In genomic region chr11:90423896-90424295, GRCm38 (mm10) we compare ENCODE assay signal across 18 mouse cellular contexts. TPM values are rescaled to one million over a fixed set of nuclear protein-coding genes. Genes with fewer than 3 reads are reported as not detected.
DNase-seq lines count a peak whose midpoint lies in the region; ATAC-seq and TF ChIP-seq lines count a peak whose summit lies in the region.
"Had no signal": no experiment of that assay in that cellular context is flagged by ENCODE, and none has a peak within 500 bp of the region (broad histone marks: within the 10 kb centered on the region; RNA-seq: fewer than 3 reads in every experiment).

No protein-coding gene starts in this region.

- H3K27me3 ChIP-seq in forebrain, embryonic 10.5 days (ENCODE audit: poor library complexity, severe bottlenecking), result peaks cover 21% of the 10 kb centered on the region
- no peaks in the 10 kb centered on the region for H3K27me3 ChIP-seq in forebrain, postnatal 0 days (ENCODE audit: insufficient read depth, low read length)
- H3K27me3 ChIP-seq in embryonic facial prominence, embryonic 12.5 days, result 0 out of 2 replicates have a peak, but pooled peaks cover 4% of the 10 kb centered on the region
- peaks cover 17% of the 10 kb centered on the region for H3K27me3 ChIP-seq in limb, embryonic 10.5 days (ENCODE audit: low read depth, poor library complexity, severe bottlenecking)
- 0 out of 2 replicates have a peak, but pooled peaks cover 6% of the 10 kb centered on the region for H3K27me3 ChIP-seq in kidney, embryonic 16.5 days (ENCODE audit: insufficient read depth, low read length)

- no peak for TF ChIP-seq CTCF in forebrain, postnatal 0 days (IDR thresholded peaks at IDR 0.05; ENCODE audit: low read depth)

- H3K27ac ChIP-seq in forebrain, embryonic 10.5 days, result peak overlapping the region; percentile 35; the same call in 1 of the 2 replicates
- no peak overlapping the region for H3K27ac ChIP-seq in forebrain, postnatal 0 days (ENCODE audit: low read depth, low read length)
- peak overlapping the region; percentile 85 for H3K27ac ChIP-seq in embryonic facial prominence, embryonic 12.5 days
- peak overlapping the region; percentile 14; the same call in 1 of the 2 replicates for H3K27ac ChIP-seq in limb, embryonic 10.5 days
- no peak overlapping the region for H3K27ac ChIP-seq in kidney, embryonic 16.5 days (ENCODE audit: low read length)
- H3K27ac ChIP-seq: forebrain, embryonic 15.5 days; hindbrain, embryonic 15.5 days had no signal

- no peak for ATAC-seq in forebrain, postnatal 0 days
- peak; percentile 32; the same call in 1 of the 2 replicates for ATAC-seq in embryonic facial prominence, embryonic 12.5 days (ENCODE audit: insufficient number of reproducible peaks, insufficient read depth, low FRiP score, low TSS enrichment)
- no peak for ATAC-seq in granulocyte monocyte progenitor cell, adult 5-6 weeks (replicated peaks; ENCODE audit: poor library complexity, severe bottlenecking)
- no peak for ATAC-seq in kidney, embryonic 16.5 days (ENCODE audit: low FRiP score, low TSS enrichment)
- ATAC-seq: forebrain, embryonic 15.5 days; inflammation-experienced regulatory T-cells, adult 6 months; intestine, postnatal 0 days; Patski had no signal

- no peak overlapping the region for H3K4me2 ChIP-seq in forebrain, postnatal 0 days (ENCODE audit: low read depth)
- peak overlapping the region; percentile 14; the same call in 1 of the 2 replicates for H3K4me2 ChIP-seq in embryonic facial prominence, embryonic 12.5 days (replicated peaks)
- no peak overlapping the region for H3K4me2 ChIP-seq in kidney, embryonic 16.5 days (replicated peaks; ENCODE audit: low read depth, low read length)
- H3K4me2 ChIP-seq: forebrain, embryonic 15.5 days; heart, embryonic 12.5 days; hindbrain, embryonic 15.5 days had no signal

- H3K4me3 ChIP-seq in forebrain, embryonic 10.5 days, result no peak overlapping the region
- H3K4me3 ChIP-seq in forebrain, postnatal 0 days (ENCODE audit: low read depth, low read length), result no peak overlapping the region
- no peak overlapping the region for H3K4me3 ChIP-seq in embryonic facial prominence, embryonic 12.5 days
- H3K4me3 ChIP-seq in limb, embryonic 10.5 days, result no peak overlapping the region
- H3K4me3 ChIP-seq in kidney, embryonic 16.5 days (ENCODE audit: low read length), result no peak overlapping the region
- H3K4me3 ChIP-seq: erythroblast, embryonic 14.5 days; forebrain, embryonic 15.5 days; heart, embryonic 12.5 days; hindbrain, embryonic 15.5 days had no signal

- WGBS in forebrain, embryonic 10.5 days, result 72% methylated on average over 3 of the region's 3 CpGs
- WGBS in forebrain, postnatal 0 days, result 59% methylated on average over 3 of the region's 3 CpGs
- WGBS in embryonic facial prominence, embryonic 12.5 days, result 36% methylated on average over 3 of the region's 3 CpGs
- 73% methylated on average over 3 of the region's 3 CpGs for WGBS in limb, embryonic 10.5 days
- WGBS in kidney, embryonic 16.5 days, result 72% methylated on average over 3 of the region's 3 CpGs

- no peaks in the 10 kb centered on the region for H3K36me3 ChIP-seq in forebrain, embryonic 10.5 days (replicated peaks)
- no peaks in the 10 kb centered on the region for H3K36me3 ChIP-seq in forebrain, postnatal 0 days (ENCODE audit: insufficient read depth)
- no peaks in the 10 kb centered on the region for H3K36me3 ChIP-seq in embryonic facial prominence, embryonic 12.5 days
- no peaks in the 10 kb centered on the region for H3K36me3 ChIP-seq in limb, embryonic 10.5 days
- H3K36me3 ChIP-seq in kidney, embryonic 16.5 days (ENCODE audit: insufficient read depth, low read length), result no peaks in the 10 kb centered on the region
- H3K36me3 ChIP-seq: forebrain, embryonic 15.5 days; heart, embryonic 12.5 days; hindbrain, embryonic 15.5 days had no signal

- no peak for DNase-seq in forebrain, embryonic 10.5 days (ENCODE audit: extremely low spot score, low spot score)
- DNase-seq in forebrain, postnatal 0 days, result no peak
- DNase-seq in limb, embryonic 10.5 days (ENCODE audit: low spot score), result no peak
- DNase-seq in ovary, adult 18-20 months (ENCODE audit: low spot score), result no peak
- DNase-seq: adrenal gland, adult 2 months; adrenal gland, postnatal 25 days; cerebellum, adult 2 months; gastrocnemius, postnatal 10 days had no signal

- H3K4me1 ChIP-seq in forebrain, embryonic 10.5 days, result peaks cover 14% of the 10 kb centered on the region
- no peaks in the 10 kb centered on the region for H3K4me1 ChIP-seq in forebrain, postnatal 0 days (ENCODE audit: insufficient read depth)
- H3K4me1 ChIP-seq in embryonic facial prominence, embryonic 12.5 days, result peaks cover 14% of the 10 kb centered on the region; the same call in 1 of the 2 replicates
- peaks cover 15% of the 10 kb centered on the region for H3K4me1 ChIP-seq in limb, embryonic 10.5 days
- no peaks in the 10 kb centered on the region for H3K4me1 ChIP-seq in kidney, embryonic 16.5 days (ENCODE audit: insufficient read depth, low read length)
- H3K4me1 ChIP-seq: forebrain, embryonic 15.5 days had no signal

- no peak overlapping the region for H3K9ac ChIP-seq in forebrain, postnatal 0 days
- no peak overlapping the region for H3K9ac ChIP-seq in embryonic facial prominence, embryonic 12.5 days
- H3K9ac ChIP-seq in kidney, embryonic 16.5 days (replicated peaks; ENCODE audit: low read length), result no peak overlapping the region
- H3K9ac ChIP-seq: forebrain, embryonic 15.5 days; heart, embryonic 12.5 days; hindbrain, embryonic 15.5 days had no signal

- no peaks in the 10 kb centered on the region for H3K9me3 ChIP-seq in forebrain, embryonic 10.5 days
- H3K9me3 ChIP-seq in forebrain, postnatal 0 days (ENCODE audit: low read length), result no peaks in the 10 kb centered on the region
- H3K9me3 ChIP-seq in embryonic facial prominence, embryonic 12.5 days, result no peaks in the 10 kb centered on the region
- no peaks in the 10 kb centered on the region for H3K9me3 ChIP-seq in limb, embryonic 10.5 days (replicated peaks)
- H3K9me3 ChIP-seq in kidney, embryonic 16.5 days (ENCODE audit: low read length), result no peaks in the 10 kb centered on the region
- H3K9me3 ChIP-seq: forebrain, embryonic 15.5 days; heart, embryonic 12.5 days; hindbrain, embryonic 15.5 days had no signal

RNA-seq across cellular contexts. Expression of gene Hlf, which starts 33.2 kb away (rescaled TPM):
- polyA plus RNA-seq in forebrain, embryonic 10.5 days (2016; fragmentation: Nextera tagmentation; extraction: Ambion mirVana), result 0.73 and 1.3 TPM in 2 replicates
- total RNA-seq in forebrain, postnatal 0 days (2014; rRNA removed), result 5.7 and 6.8 TPM in 2 replicates
- 5.5 and 9.7 TPM in 2 replicates for polyA plus RNA-seq in forebrain, postnatal 0 days (2015; fragmentation: Nextera tagmentation; extraction: Ambion mirVana)
- 3.7 TPM in 2 replicates for polyA plus RNA-seq in embryonic facial prominence, embryonic 12.5 days (2016; fragmentation: Nextera tagmentation; extraction: Ambion mirVana)
- 0.21 and 0.29 TPM in 2 replicates for polyA plus RNA-seq in limb, embryonic 10.5 days (2016; fragmentation: Nextera tagmentation; extraction: Ambion mirVana)
- total RNA-seq in granulocyte monocyte progenitor cell, adult 5-6 weeks (2014; fragmentation: Nextera tagmentation), result 10.2 and 11.0 TPM in 2 replicates
- total RNA-seq in granulocyte monocyte progenitor cell, adult 5-6 weeks (2017), result 2.3 and 2.5 TPM in 2 replicates
- polyA plus RNA-seq in kidney, embryonic 16.5 days (2015; fragmentation: Nextera tagmentation; extraction: Ambion mirVana), result 2.3 and 2.8 TPM in 2 replicates

Comparison
In these comparisons a context has a peak if more than half of its experiments do, and no peak if none do; other contexts are left out.
1. H3K27ac ChIP-seq: peak in forebrain, embryonic 10.5 days (single experiment), embryonic facial prominence, embryonic 12.5 days (single experiment) and limb, embryonic 10.5 days (single experiment); none in forebrain, postnatal 0 days (single experiment) and kidney, embryonic 16.5 days (single experiment).